Mouse (Mus musculus) ES-Bruce4 (cell line): ENCODE data around the gene Slc8a3. TPM values are rescaled to one million over a fixed set of nuclear protein-coding genes. Genes with fewer than 3 reads are reported as not detected.

Experiments used
- H3K27ac ChIP-seq: 2 replicates; pipeline ENCODE4 v1.5.1; 2012; ENCODE audit warnings: low read length, inconsistent platforms; ENCODE audit not compliant: insufficient read depth
- H3K27me3 ChIP-seq: 2 replicates; pipeline ENCODE4 v1.6.1; 2012; ENCODE audit warnings: mild to moderate bottlenecking, low read length, inconsistent platforms; ENCODE audit not compliant: control insufficient read depth, poor library complexity, insufficient read depth, severe bottlenecking
- H3K36me3 ChIP-seq: 2 replicates; pipeline ENCODE4 v1.6.1; 2012; ENCODE audit warnings: inconsistent platforms, mild to moderate bottlenecking, low read length, moderate library complexity; ENCODE audit not compliant: control insufficient read depth, poor library complexity, insufficient read depth, severe bottlenecking
- H3K4me1 ChIP-seq: one replicate; pipeline ENCODE4 v1.8.1; 2011; ENCODE audit warnings: low read length; ENCODE audit not compliant: control insufficient read depth, insufficient read depth
- H3K4me3 ChIP-seq: 2 replicates; pipeline ENCODE4 v1.5.1; 2011; ENCODE audit warnings: low read depth, mild to moderate bottlenecking, low read length
- H3K9ac ChIP-seq: 2 replicates; pipeline ENCODE4 v1.6.1; 2012; ENCODE audit warnings: low read depth, mild to moderate bottlenecking, inconsistent platforms; ENCODE audit not compliant: poor library complexity, severe bottlenecking
- H3K9me3 ChIP-seq: replicated peaks from 2 replicates; pipeline ENCODE4 v1.6.1; 2012; ENCODE audit warnings: mild to moderate bottlenecking, low read length, inconsistent platforms; ENCODE audit not compliant: control insufficient read depth, poor library complexity, insufficient read depth, severe bottlenecking
- CTCF ChIP-seq: IDR thresholded peaks from one replicate; pipeline ENCODE4 v1.8.1; 2011; ENCODE audit warnings: low read depth, low read length
- EP300 ChIP-seq: IDR thresholded peaks from 2 replicates; pipeline ENCODE4 v1.6.1; 2011; ENCODE audit warnings: low read depth, low read length; ENCODE audit not compliant: insufficient read depth
- POLR2A ChIP-seq: IDR thresholded peaks from one replicate; pipeline ENCODE4 v1.8.1; 2011; ENCODE audit warnings: low read length; ENCODE audit not compliant: insufficient read depth
- polyA plus RNA-seq: library from polyadenylated mRNA; stranded (reverse); fragments of >200 nt; gene quantifications from 2 replicates; pipeline ENCODE4 v1.2.4, GENCODE M21; 2011; ENCODE audit warnings: low read depth; ENCODE audit not compliant: missing spikeins, insufficient read depth, insufficient read length

Slc8a3 gene
- polyA plus RNA-seq, 1 experiment, result 0.70 TPM

DNA sequence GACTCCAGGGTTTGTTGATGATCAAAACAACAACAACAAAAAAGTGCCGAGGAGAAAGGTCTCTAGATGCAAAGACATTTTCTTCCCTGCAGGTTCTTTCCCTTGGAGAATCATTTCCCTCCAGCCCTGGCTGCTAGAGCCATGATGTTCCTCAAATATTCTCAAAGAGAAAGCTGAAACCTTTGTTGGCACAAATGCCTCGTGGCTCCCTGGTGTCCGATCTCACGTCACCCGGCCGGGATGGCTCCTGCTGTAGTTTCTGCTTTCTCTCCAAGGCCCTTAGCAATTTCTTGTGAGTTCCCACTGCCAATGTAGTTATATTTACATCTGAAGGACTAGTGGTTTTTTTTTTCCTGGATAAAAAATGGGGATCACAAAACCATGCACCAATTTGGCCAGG is 87.6 kb downstream of the Slc8a3 start:
- Histone ChIP-seq H3K4me1 (no peaks in the 10 kb centered on the region), H3K9me3 (no peaks in the 10 kb centered on the region), H3K27me3 (no peaks in the 10 kb centered on the region), H3K4me3 (no peak overlapping the region), H3K36me3 (no peaks in the 10 kb centered on the region), H3K9ac (no peak overlapping the region), H3K27ac (no peak overlapping the region)
- no peak for TF ChIP-seq CTCF
- no peak for TF ChIP-seq EP300
- TF ChIP-seq POLR2A, result no peak

- Histone ChIP-seq H3K27ac (no peak overlapping the region), H3K4me1 (no peaks in the 10 kb centered on the region), H3K36me3 (no peaks in the 10 kb centered on the region), H3K9me3 (no peaks in the 10 kb centered on the region), H3K27me3 (no peaks in the 10 kb centered on the region), H3K9ac (no peak overlapping the region), H3K4me3 (no peak overlapping the region)
- TF ChIP-seq CTCF (no peak), POLR2A (no peak), EP300 (no peak)
Observed at GRCm38 (mm10) chr12:81244954-81245353, 88.0 kb downstream of the Slc8a3 start.

GRCm38 (mm10) chr12:81244492-81244891 is 88.5 kb downstream of the Slc8a3 start:
- Histone ChIP-seq H3K9ac (no peak overlapping the region), H3K27ac (no peak overlapping the region), H3K4me3 (no peak overlapping the region), H3K4me1 (no peaks in the 10 kb centered on the region), H3K36me3 (no peaks in the 10 kb centered on the region), H3K27me3 (no peaks in the 10 kb centered on the region), H3K9me3 (no peaks in the 10 kb centered on the region)
- TF ChIP-seq EP300 (no peak), POLR2A (no peak), CTCF (no peak)

DNA sequence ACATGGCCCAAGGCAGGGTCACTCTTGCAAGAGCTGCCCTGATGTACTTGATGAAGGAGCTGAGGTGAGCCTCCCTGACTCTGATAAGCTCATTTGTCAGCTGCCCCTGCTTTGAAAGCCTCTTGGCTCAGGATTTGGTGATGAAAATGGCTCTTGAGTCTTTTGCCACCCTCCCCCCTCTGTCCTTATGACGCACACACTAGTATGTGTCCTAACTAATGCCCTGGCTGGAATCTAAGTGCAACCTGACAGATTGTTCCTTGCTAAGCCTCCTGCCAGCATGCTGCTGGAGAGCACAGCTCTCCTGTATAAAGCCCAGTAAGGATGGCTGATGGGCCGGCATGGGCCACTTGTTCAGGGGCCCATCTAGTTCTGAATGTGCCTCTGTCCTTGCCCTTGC is 91.3 kb downstream of the Slc8a3 start:
- TF ChIP-seq CTCF (no peak), EP300 (no peak), POLR2A (no peak)

GRCm38 (mm10) chr12:81241096-81241495 is 91.9 kb downstream of the Slc8a3 start:
- no peaks in the 10 kb centered on the region for H3K9me3 ChIP-seq
- no peaks in the 10 kb centered on the region for H3K27me3 ChIP-seq
- no peak overlapping the region for H3K27ac ChIP-seq
- H3K9ac ChIP-seq, result no peak overlapping the region
- no peaks in the 10 kb centered on the region for H3K36me3 ChIP-seq
- TF ChIP-seq EP300 (no peak), CTCF (no peak), POLR2A (no peak)
- H3K4me1 ChIP-seq, result no peaks in the 10 kb centered on the region
- H3K4me3 ChIP-seq, result no peak overlapping the region

More for the DNA sequence above, 91.3 kb downstream of the Slc8a3 start:
- H3K4me1 ChIP-seq, result no peaks in the 10 kb centered on the region
- H3K9ac ChIP-seq, result no peak overlapping the region
- H3K4me3 ChIP-seq, result no peak overlapping the region
- no peaks in the 10 kb centered on the region for H3K27me3 ChIP-seq
- no peaks in the 10 kb centered on the region for H3K36me3 ChIP-seq
- no peaks in the 10 kb centered on the region for H3K9me3 ChIP-seq
- H3K27ac ChIP-seq, result no peak overlapping the region

DNA sequence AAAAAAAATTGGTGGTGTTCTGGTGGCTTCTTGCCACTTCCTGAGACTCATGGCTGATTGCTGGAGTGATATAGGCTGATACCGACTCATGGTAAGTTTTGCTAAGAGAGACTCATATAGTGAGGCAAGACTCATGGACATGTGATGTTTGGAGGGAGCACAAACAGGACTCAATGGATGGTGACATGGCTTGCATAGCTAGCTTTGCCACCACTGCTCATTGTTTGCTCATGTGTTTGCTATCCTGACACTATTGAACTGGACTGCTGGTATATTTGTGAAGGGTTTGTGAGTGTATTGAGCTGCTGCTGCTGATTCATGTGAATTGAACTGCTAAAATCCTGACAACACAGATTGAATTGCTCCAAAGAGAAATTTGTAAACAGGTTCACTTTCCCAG is 95.8 kb downstream of the Slc8a3 start:
- no peak for TF ChIP-seq CTCF
- no peak for TF ChIP-seq POLR2A
- TF ChIP-seq EP300, result no peak
- no peak overlapping the region for H3K4me3 ChIP-seq
- H3K4me1 ChIP-seq, result no peaks in the 10 kb centered on the region
- H3K9me3 ChIP-seq, result no peaks in the 10 kb centered on the region
- no peak overlapping the region for H3K27ac ChIP-seq
- no peaks in the 10 kb centered on the region for H3K36me3 ChIP-seq
- no peak overlapping the region for H3K9ac ChIP-seq
- no peaks in the 10 kb centered on the region for H3K27me3 ChIP-seq
